Mouse (Mus musculus) embryo, embryonic 10 days (tissue): ENCODE results near the gene Zcchc7.

Experiments used
- DNase-seq: peaks from one replicate; pipeline ENCODE4 v3.0.0-alpha.2; 2015; ENCODE audit warnings: low spot score

Zcchc7 gene

GRCm38 (mm10) chr4:44755553-44756133 lies at the start of gene Zcchc7:
Zcchc7 (plus strand) TSS chr4:44755877.
- no peak for DNase-seq

GRCm38 (mm10) chr4:44705967-44706366 lies 49.7 kb upstream of the Zcchc7 start:
- no peak for DNase-seq

- DNase-seq = no peak
Observed at GRCm38 (mm10) chr4:44706865-44707264, 48.8 kb upstream of the Zcchc7 start.

- no peak for DNase-seq
Observed at GRCm38 (mm10) chr4:44708311-44708710, 47.4 kb upstream of the Zcchc7 start.

- no peak for DNase-seq
Observed at GRCm38 (mm10) chr4:44709091-44709695, 46.5 kb upstream of the Zcchc7 start.

GRCm38 (mm10) chr4:44709740-44710700 lies 45.7 kb upstream of the Zcchc7 start, which contains the start of gene Pax5:
Pax5 (minus strand) TSS chr4:44710487.
- DNase-seq = no peak

- peak; percentile 49 for DNase-seq
Observed at GRCm38 (mm10) chr4:44710701-44711097, 45.0 kb upstream of the Zcchc7 start.

- peak; percentile 6 for DNase-seq
Observed at GRCm38 (mm10) chr4:44711136-44711900, 44.4 kb upstream of the Zcchc7 start.

GRCm38 (mm10) chr4:44712051-44712700 lies 43.5 kb upstream of the Zcchc7 start:
- DNase-seq = peak; percentile 58

GRCm38 (mm10) chr4:44712786-44713553 lies 42.7 kb upstream of the Zcchc7 start:
- peak; percentile 52 for DNase-seq

- DNase-seq = peak; percentile 15
Observed at GRCm38 (mm10) chr4:44713554-44714051, 42.1 kb upstream of the Zcchc7 start.

GRCm38 (mm10) chr4:44714111-44714621 lies 41.5 kb upstream of the Zcchc7 start:
- peak; percentile 56 for DNase-seq

GRCm38 (mm10) chr4:44715621-44716160 lies 40.0 kb upstream of the Zcchc7 start:
- DNase-seq = no peak

- DNase-seq = peak; percentile 17
Observed at GRCm38 (mm10) chr4:44716391-44716790, 39.3 kb upstream of the Zcchc7 start.

- DNase-seq = no peak
Observed at GRCm38 (mm10) chr4:44717676-44718075, 38.0 kb upstream of the Zcchc7 start.

GRCm38 (mm10) chr4:44720046-44720445 lies 35.6 kb upstream of the Zcchc7 start:
- no peak for DNase-seq

GRCm38 (mm10) chr4:44721237-44721636 lies 34.4 kb upstream of the Zcchc7 start:
- DNase-seq = no peak

- no peak for DNase-seq
Observed at GRCm38 (mm10) chr4:44740471-44740870, 15.2 kb upstream of the Zcchc7 start.

- DNase-seq = peak; percentile 97
Observed at GRCm38 (mm10) chr4:44756134-44756951, 666 bp downstream of the Zcchc7 start.
